Mouse (Mus musculus): ENCODE measurements at regions not wholly inside any gene's neighbourhood (a gene's known extent, or its start where the extent isn't known, plus 50 kb on each side); places are given as distances from the start of the nearest gene placed in this dataset.

DNA sequence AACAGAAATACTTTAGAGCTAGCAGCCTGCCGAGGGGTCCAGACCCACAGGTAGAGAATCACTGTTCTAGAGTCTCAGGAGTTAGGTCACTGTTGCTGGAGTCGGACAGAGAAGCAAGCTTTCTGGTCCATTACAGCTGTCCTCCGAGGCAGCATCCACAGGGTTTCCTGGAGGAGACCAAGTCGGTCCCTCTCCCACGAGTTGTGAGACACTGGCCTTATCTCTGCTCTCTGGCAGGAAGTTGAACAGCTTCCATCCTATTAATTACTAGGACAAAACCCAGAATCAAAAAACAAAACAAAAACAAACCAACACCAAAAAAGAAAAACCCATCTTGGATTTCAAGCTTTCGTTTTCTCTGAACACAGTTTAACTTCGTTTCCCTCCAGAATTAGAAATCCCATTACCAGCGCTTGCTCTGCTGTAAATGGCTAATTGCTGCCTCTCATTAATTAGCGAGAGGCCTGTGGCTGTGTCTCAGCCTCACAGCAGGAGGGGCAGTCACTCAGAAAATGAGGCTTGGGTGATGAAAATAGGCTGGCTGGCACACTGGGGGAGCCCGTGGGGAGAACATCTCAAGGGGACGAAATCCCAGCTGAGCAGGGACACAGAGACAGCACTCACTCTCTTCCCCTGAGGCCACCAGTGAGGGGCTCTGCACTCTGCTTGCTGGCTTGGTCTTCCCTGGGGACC lies 201.3 kb downstream of the Adgrd1 start:
- TF ChIP-seq POLR2A (IDR thresholded peaks at IDR 0.05; ENCODE audit: low read depth, low read length): no peak
- TF ChIP-seq CTCF (conservative IDR thresholded peaks at IDR 0.05; ENCODE audit: insufficient read depth, insufficient read length, low read depth, low read length): no peak

Data from kidney, adult 2 months (tissue).